Mouse (Mus musculus) MEL (cell line): ENCODE data around the gene Ttc17. TPM values are rescaled to one million over a fixed set of nuclear protein-coding genes. Genes with fewer than 3 reads are reported as not detected.

Experiments
- DNase-seq: peaks from one replicate; pipeline ENCODE4 v3.0.0; 2011; ENCODE audit warnings: low read depth, low spot score
- H3K27ac ChIP-seq: 2 replicates; pipeline ENCODE4 v1.5.1; 2012; ENCODE audit warnings: low read depth, mild to moderate bottlenecking, control low read depth, low read length, moderate library complexity; ENCODE audit not compliant: control insufficient read depth
- H3K27me3 ChIP-seq, 2 experiments: fragments of 150-350 bp in 1 of 2; sonication (generic) in 1 of 2; 2 replicates each; pipeline ENCODE4 v1.6.1; 2012; ENCODE audit warnings: low read length in 2 of 2, mild to moderate bottlenecking in 2 of 2, improper control_type of control experiment in 1 of 2, moderate library complexity in 1 of 2; ENCODE audit not compliant: insufficient read depth in 2 of 2, control insufficient read depth in 1 of 2
- H3K36me3 ChIP-seq, 2 experiments: 2 replicates each; pipeline ENCODE4 v1.6.1; 2012 to 2014; ENCODE audit warnings: low read length in 2 of 2, improper control_type of control experiment in 1 of 2, inconsistent platforms in 1 of 2, mild to moderate bottlenecking in 1 of 2; ENCODE audit not compliant: insufficient read depth in 2 of 2, control insufficient read depth in 1 of 2
- H3K4me1 ChIP-seq, 2 experiments: fragments of 150-350 bp in 1 of 2; sonication (generic) in 1 of 2; 2 replicates each; pipeline ENCODE4 v1.6.1; 2012; ENCODE audit warnings: low read length in 2 of 2, improper control_type of control experiment in 1 of 2, mild to moderate bottlenecking in 1 of 2; ENCODE audit not compliant: insufficient read depth in 2 of 2, control insufficient read depth in 1 of 2
- H3K4me3 ChIP-seq, 2 experiments: fragments of 150-350 bp in 1 of 2; sonication (generic) in 1 of 2; 2 replicates each; pipeline ENCODE4 v1.5.1; 2012; ENCODE audit warnings: low read depth in 2 of 2, low read length in 2 of 2, mild to moderate bottlenecking in 2 of 2, moderate library complexity in 2 of 2, control low read depth in 1 of 2, improper control_type of control experiment in 1 of 2; ENCODE audit not compliant: control insufficient read depth in 1 of 2, insufficient read depth in 1 of 2
- H3K79me2 ChIP-seq: 2 replicates; pipeline ENCODE4 v1.6.1; 2012; ENCODE audit warnings: mild to moderate bottlenecking, low read length, moderate library complexity; ENCODE audit not compliant: control insufficient read depth, poor library complexity, insufficient read depth
- H3K9ac ChIP-seq: 2 replicates; pipeline ENCODE4 v1.6.1; 2012; ENCODE audit warnings: low read depth, mild to moderate bottlenecking, control low read depth, low read length, moderate library complexity; ENCODE audit not compliant: control insufficient read depth, poor library complexity, severe bottlenecking
- H3K9me3 ChIP-seq: fragments of 150-350 bp; sonication (generic); replicated peaks from 2 replicates; pipeline ENCODE4 v1.6.1; 2012; ENCODE audit warnings: mild to moderate bottlenecking, low read length, improper control_type of control experiment, moderate library complexity; ENCODE audit not compliant: insufficient read depth
- CHD1 ChIP-seq: IDR thresholded peaks from 2 replicates; pipeline ENCODE4 v1.6.1; 2012; ENCODE audit warnings: low read depth, mild to moderate bottlenecking, inconsistent platforms, low read length, improper control_type of control experiment
- CHD2 ChIP-seq: IDR thresholded peaks from 2 replicates; pipeline ENCODE4 v1.6.1; 2011; ENCODE audit warnings: low read length, improper control_type of control experiment
- CTCF ChIP-seq, 3 experiments: IDR thresholded peaks in 2 of 3; conservative IDR thresholded peaks in 1 of 3; 2 replicates each; pipeline ENCODE4 v1.5.1; 2011 to 2012; ENCODE audit warnings: low read length in 3 of 3, low read depth in 2 of 3, mild to moderate bottlenecking in 2 of 3, improper control_type of control experiment in 1 of 3, inconsistent platforms in 1 of 3, mixed read lengths in 1 of 3, moderate library complexity in 1 of 3; ENCODE audit not compliant: control insufficient read depth in 1 of 3, insufficient read depth in 1 of 3, poor library complexity in 1 of 3, severe bottlenecking in 1 of 3
- E2F4 ChIP-seq: IDR thresholded peaks from 2 replicates; pipeline ENCODE4 v1.6.1; 2011; ENCODE audit warnings: low read depth, low read length, improper control_type of control experiment, borderline replicate concordance
- MEF2A ChIP-seq: IDR thresholded peaks from 2 replicates; pipeline ENCODE4 v1.6.1; 2014; ENCODE audit warnings: low read depth, mild to moderate bottlenecking, inconsistent platforms, low read length, improper control_type of control experiment; ENCODE audit not compliant: poor library complexity, insufficient replicate concordance, severe bottlenecking; ENCODE audit errors: extremely low read depth
- MXI1 ChIP-seq: IDR thresholded peaks from 2 replicates; pipeline ENCODE4 v1.6.1; 2011; ENCODE audit warnings: mild to moderate bottlenecking, low read depth, low read length, improper control_type of control experiment
- NRF1 ChIP-seq: IDR thresholded peaks from 2 replicates; pipeline ENCODE4 v1.6.1; 2014; ENCODE audit warnings: low read depth, mild to moderate bottlenecking, inconsistent platforms, low read length, improper control_type of control experiment, moderate library complexity; ENCODE audit not compliant: poor library complexity, insufficient read depth, severe bottlenecking
- POLR2AphosphoS2 ChIP-seq: IDR thresholded peaks from 2 replicates; pipeline ENCODE4 v1.6.1; 2011; ENCODE audit warnings: low read length, improper control_type of control experiment
- POLR2AphosphoS5 ChIP-seq: IDR thresholded peaks from 2 replicates; pipeline ENCODE4 v1.6.1; 2012; ENCODE audit warnings: low read depth, borderline replicate concordance, mild to moderate bottlenecking, inconsistent platforms, low read length, moderate library complexity, mixed read lengths
- RCOR1 ChIP-seq: IDR thresholded peaks from 2 replicates; pipeline ENCODE4 v1.6.1; 2012; ENCODE audit warnings: low read depth, mild to moderate bottlenecking, inconsistent platforms, low read length, improper control_type of control experiment
- SIN3A ChIP-seq: IDR thresholded peaks from 2 replicates; pipeline ENCODE4 v1.6.1; 2012; ENCODE audit warnings: low read length, improper control_type of control experiment, inconsistent platforms
- SMC3 ChIP-seq: IDR thresholded peaks from 2 replicates; pipeline ENCODE4 v1.6.1; 2011; ENCODE audit warnings: low read depth, low read length, improper control_type of control experiment
- USF1 ChIP-seq: IDR thresholded peaks from 2 replicates; pipeline ENCODE4 v1.6.1; 2014; ENCODE audit warnings: low read depth, mild to moderate bottlenecking, inconsistent platforms, low read length, improper control_type of control experiment, moderate library complexity
- USF2 ChIP-seq, 2 experiments: IDR thresholded peaks; 2 replicates each; pipeline ENCODE4 v1.6.1; 2011 to 2012; ENCODE audit warnings: improper control_type of control experiment in 2 of 2, low read length in 2 of 2, borderline replicate concordance in 1 of 2, inconsistent platforms in 1 of 2, low read depth in 1 of 2, mild to moderate bottlenecking in 1 of 2; ENCODE audit not compliant: insufficient read depth in 1 of 2
- ZKSCAN1 ChIP-seq: IDR thresholded peaks from 2 replicates; pipeline ENCODE4 v1.6.1; 2012; ENCODE audit warnings: low read depth, mild to moderate bottlenecking, inconsistent platforms, low read length, improper control_type of control experiment, moderate library complexity
- ZMIZ1 ChIP-seq: IDR thresholded peaks from 2 replicates; pipeline ENCODE4 v1.6.1; 2012; ENCODE audit warnings: low read depth, mild to moderate bottlenecking, inconsistent platforms, low read length, improper control_type of control experiment, moderate library complexity
- polyA plus RNA-seq, 2 experiments: library from polyadenylated mRNA; stranded (reverse) in 1 of 2; unstranded in 1 of 2; fragments of >175 nt in 1 of 2; fragments of >200 nt in 1 of 2; gene quantifications; 2 replicates each; pipeline versions ENCODE4 v1.2.1 to v1.2.4; 2012; ENCODE audit warnings: low replicate concordance in 2 of 2, low read depth in 1 of 2; ENCODE audit not compliant: insufficient read length in 2 of 2, insufficient read depth in 1 of 2, missing spikeins in 1 of 2
- total RNA-seq: library from RNA; depleted of rRNA; stranded (reverse); fragments of 300-350 nt; gene quantifications from 2 replicates; pipeline ENCODE4 v1.2.3, GENCODE M21; 2012

Gene Ttc17
- total and polyA plus RNA-seq, 3 experiments = 7.0 to 10.2 TPM; not detected in 1

DNA sequence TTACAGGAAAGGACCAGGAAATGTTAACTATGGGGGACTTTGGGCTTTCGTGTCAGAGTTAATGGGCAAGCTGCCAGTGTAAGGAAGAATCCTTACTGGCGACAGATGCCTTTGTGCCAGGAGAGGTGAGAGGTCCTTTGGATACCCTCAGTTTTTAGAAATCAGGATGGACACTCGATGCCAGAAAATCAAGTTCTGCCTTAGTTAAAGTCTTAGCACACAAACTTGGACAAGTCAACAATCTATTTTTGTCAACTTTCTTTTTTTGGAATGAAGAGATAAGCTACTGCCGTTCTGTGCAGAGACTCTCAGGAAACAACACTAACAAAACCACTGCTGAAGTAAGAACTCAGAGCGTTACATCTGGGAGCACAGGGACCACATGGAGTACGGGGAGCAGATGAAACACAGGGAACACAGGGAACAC lies 58.3 kb downstream of the Ttc17 start:
- DNase-seq = no peak
- no peaks in the 10 kb centered on the region for H3K9me3 ChIP-seq
- no peaks in the 10 kb centered on the region for H3K79me2 ChIP-seq
- H3K4me3 ChIP-seq = no peak overlapping the region
- no peak overlapping the region for H3K27ac ChIP-seq
- no peaks in the 10 kb centered on the region for H3K4me1 ChIP-seq
- TF ChIP-seq CTCF (IDR thresholded peaks at IDR 0.05 in 2 of 3, conservative IDR thresholded peaks at IDR 0.05 in 1 of 3; ENCODE audit: control insufficient read depth in 1 of 3, insufficient read depth in 1 of 3, low read depth in 2 of 3, low read length in 3 of 3, poor library complexity in 1 of 3, severe bottlenecking in 1 of 3) (no peak), MEF2A (0 out of 2 replicates have a peak, but pooled peaks have one; percentile 37)
- H3K9ac ChIP-seq = no peak overlapping the region
- H3K36me3 ChIP-seq = no peaks in the 10 kb centered on the region; a peak in 1 of 4 replicates
- H3K27me3 ChIP-seq = no peaks in the 10 kb centered on the region

DNA sequence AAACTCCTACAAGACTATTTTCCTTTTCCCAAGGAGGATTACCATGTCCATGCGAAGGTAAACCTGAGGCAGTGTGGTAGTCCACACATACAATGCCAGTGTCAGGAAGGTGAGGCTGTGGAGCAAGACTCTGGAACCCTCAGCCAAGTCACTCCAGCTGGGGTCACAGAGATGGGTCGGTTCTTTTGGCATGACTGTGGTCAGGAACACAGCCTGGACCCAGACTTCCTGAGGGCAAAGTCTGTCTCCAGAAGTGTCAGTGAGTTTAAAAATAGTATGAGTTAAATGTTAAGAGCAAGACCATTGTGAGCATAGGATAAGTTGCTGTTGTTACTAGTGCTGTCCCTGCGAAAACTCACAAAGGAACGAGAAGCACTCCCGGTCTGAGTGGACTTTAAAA lies 59.7 kb downstream of the Ttc17 start:
- H3K9ac ChIP-seq = no peak overlapping the region
- H3K9me3 ChIP-seq = no peaks in the 10 kb centered on the region
- no peaks in the 10 kb centered on the region for H3K79me2 ChIP-seq
- no peaks in the 10 kb centered on the region for H3K4me1 ChIP-seq
- H3K27ac ChIP-seq = no peak overlapping the region
- DNase-seq = no peak
- no peak for TF ChIP-seq NRF1
- no peak for TF ChIP-seq ZMIZ1
- no peak for TF ChIP-seq MXI1
- no peak for TF ChIP-seq CHD2
- TF ChIP-seq E2F4 = no peak
- TF ChIP-seq SIN3A = no peak
- TF ChIP-seq RCOR1 = no peak
- no peak for TF ChIP-seq POLR2AphosphoS5
- no peak for TF ChIP-seq SMC3
- TF ChIP-seq CHD1 = no peak
- TF ChIP-seq USF1 = no peak
- no peak for TF ChIP-seq ZKSCAN1
- no peak for TF ChIP-seq POLR2AphosphoS2
- no peak for TF ChIP-seq USF2 (IDR thresholded peaks at IDR 0.05; ENCODE audit: borderline replicate concordance in 1 of 2, insufficient read depth in 1 of 2, low read depth in 1 of 2, low read length in 2 of 2)
- TF ChIP-seq, all 39 proteins: peak for 0
- Histone ChIP-seq H3K36me3 (no peaks in the 10 kb centered on the region; a peak in 1 of 4 replicates), H3K27me3 (no peaks in the 10 kb centered on the region), H3K4me3 (no peak overlapping the region)
